Mouse (Mus musculus) CH12.LX (cell line): Measurements from ENCODE around the gene Podxl2. TPM values are rescaled to one million over a fixed set of nuclear protein-coding genes. Genes with fewer than 3 reads are reported as not detected.

Experiments
- DNase-seq: peaks from one replicate; pipeline ENCODE4 v3.0.0-alpha.2; 2013; ENCODE audit errors: extremely low read depth
- H3K27ac ChIP-seq: 2 replicates; pipeline ENCODE4 v1.5.1; 2012; ENCODE audit warnings: low read depth, mild to moderate bottlenecking, control low read depth, moderate library complexity; ENCODE audit not compliant: insufficient read depth
- H3K27me3 ChIP-seq: replicated peaks from 2 replicates; pipeline ENCODE3; 2012; ENCODE audit warnings: inconsistent platforms
- H3K36me3 ChIP-seq, 2 experiments: replicated peaks in 1 of 2; 2 replicates each; pipeline versions ENCODE3 to v1.6.1; 2012; ENCODE audit warnings: inconsistent platforms in 1 of 2, low read length in 1 of 2, mild to moderate bottlenecking in 1 of 2, mixed read lengths in 1 of 2, moderate library complexity in 1 of 2; ENCODE audit not compliant: control insufficient read depth in 1 of 2, insufficient read depth in 1 of 2
- H3K4me1 ChIP-seq, 2 experiments: 2 replicates each; pipeline ENCODE4 v1.6.1; 2012; ENCODE audit warnings: inconsistent platforms in 1 of 2, moderate library complexity in 1 of 2; ENCODE audit not compliant: insufficient read depth in 2 of 2, control insufficient read depth in 1 of 2
- H3K4me2 ChIP-seq: 2 replicates; pipeline ENCODE4 v1.6.1; 2012; ENCODE audit warnings: low read depth, mild to moderate bottlenecking, control low read depth; ENCODE audit not compliant: poor library complexity, insufficient read depth, severe bottlenecking
- H3K4me3 ChIP-seq, 3 experiments: fragments of 150-350 bp in 1 of 3; sonication (generic) in 1 of 3; replicated peaks in 1 of 3; 2 replicates each; pipeline versions ENCODE3 to v1.5.1; 2011 to 2012; ENCODE audit warnings: low read depth in 2 of 3, low read length in 2 of 3, mild to moderate bottlenecking in 2 of 3, moderate library complexity in 2 of 3, control low read depth in 1 of 3, improper control_type of control experiment in 1 of 3, inconsistent platforms in 1 of 3, mixed read lengths in 1 of 3; ENCODE audit not compliant: poor library complexity in 1 of 3
- H3K79me2 ChIP-seq: replicated peaks from 2 replicates; pipeline ENCODE4 v1.6.1; 2012; ENCODE audit warnings: mild to moderate bottlenecking, moderate library complexity; ENCODE audit not compliant: control insufficient read depth, poor library complexity, insufficient read depth, severe bottlenecking; ENCODE audit errors: extremely low read depth
- H3K9ac ChIP-seq: 2 replicates; pipeline ENCODE4 v1.6.1; 2012; ENCODE audit warnings: low read depth, mild to moderate bottlenecking, control low read depth, moderate library complexity; ENCODE audit not compliant: insufficient read depth
- H3K9me3 ChIP-seq: replicated peaks from 2 replicates; pipeline ENCODE3; 2012; ENCODE audit warnings: low read length, inconsistent platforms, mixed read lengths
- BHLHE40 ChIP-seq: IDR thresholded peaks from 2 replicates; pipeline ENCODE4 v1.6.1; 2011; ENCODE audit warnings: mild to moderate bottlenecking, low read depth, low read length, improper control_type of control experiment
- E2F4 ChIP-seq: IDR thresholded peaks from 2 replicates; pipeline ENCODE4 v1.6.1; 2011; ENCODE audit warnings: low read depth, low read length, improper control_type of control experiment; ENCODE audit not compliant: insufficient replicate concordance
- ELF1 ChIP-seq: IDR thresholded peaks from 2 replicates; pipeline ENCODE4 v1.6.1; 2014; ENCODE audit warnings: low read depth, mild to moderate bottlenecking, inconsistent platforms, low read length, improper control_type of control experiment
- GABPA ChIP-seq: IDR thresholded peaks from 2 replicates; pipeline ENCODE4 v1.6.1; 2012; ENCODE audit warnings: low read depth, low read length, improper control_type of control experiment, inconsistent platforms; ENCODE audit not compliant: insufficient replicate concordance
- HCFC1 ChIP-seq: IDR thresholded peaks from 2 replicates; pipeline ENCODE4 v1.6.1; 2012; ENCODE audit warnings: low read depth, mild to moderate bottlenecking, inconsistent platforms, low read length, improper control_type of control experiment
- IRF4 ChIP-seq: IDR thresholded peaks from 2 replicates; pipeline ENCODE4 v1.6.1; 2014; ENCODE audit warnings: low read depth, mild to moderate bottlenecking, inconsistent platforms, low read length, improper control_type of control experiment
- JUN ChIP-seq: IDR thresholded peaks from 2 replicates; pipeline ENCODE4 v1.6.1; 2011; ENCODE audit warnings: low read depth, mild to moderate bottlenecking, low read length, improper control_type of control experiment, moderate library complexity; ENCODE audit not compliant: insufficient read depth
- JUND ChIP-seq: conservative IDR thresholded peaks from 2 replicates; pipeline ENCODE4 v1.6.1; 2011; ENCODE audit warnings: low read depth, low read length, improper control_type of control experiment
- KAT2A ChIP-seq: IDR thresholded peaks from 2 replicates; pipeline ENCODE4 v1.6.1; 2012; ENCODE audit warnings: low read length, improper control_type of control experiment, inconsistent platforms; ENCODE audit not compliant: insufficient replicate concordance
- MAFK ChIP-seq: IDR thresholded peaks from 2 replicates; pipeline ENCODE4 v1.6.1; 2011; ENCODE audit warnings: low read length, improper control_type of control experiment; ENCODE audit not compliant: insufficient replicate concordance
- MAZ ChIP-seq: IDR thresholded peaks from 2 replicates; pipeline ENCODE4 v1.6.1; 2012; ENCODE audit warnings: low read depth, mild to moderate bottlenecking, inconsistent platforms, low read length, improper control_type of control experiment, moderate library complexity
- MEF2A ChIP-seq: IDR thresholded peaks from 2 replicates; pipeline ENCODE4 v1.6.1; 2014; ENCODE audit warnings: low read depth, mild to moderate bottlenecking, inconsistent platforms, low read length, improper control_type of control experiment, borderline replicate concordance
- MXI1 ChIP-seq: IDR thresholded peaks from 2 replicates; pipeline ENCODE4 v1.6.1; 2011; ENCODE audit warnings: mild to moderate bottlenecking, low read depth, low read length, improper control_type of control experiment
- MYC ChIP-seq: IDR thresholded peaks from 2 replicates; pipeline ENCODE4 v1.6.1; 2011; ENCODE audit warnings: low read depth, mild to moderate bottlenecking, improper control_type of control experiment, low read length
- NELFE ChIP-seq: IDR thresholded peaks from 2 replicates; pipeline ENCODE4 v1.6.1; 2011; ENCODE audit warnings: low read depth, low read length, improper control_type of control experiment
- PAX5 ChIP-seq: IDR thresholded peaks from 2 replicates; pipeline ENCODE4 v1.6.1; 2012; ENCODE audit warnings: low read length, inconsistent platforms, mixed read lengths
- POLR2A ChIP-seq: IDR thresholded peaks from 2 replicates; pipeline ENCODE4 v1.6.1; 2011; ENCODE audit warnings: low read depth, mild to moderate bottlenecking, improper control_type of control experiment, low read length
- POLR2AphosphoS2 ChIP-seq: IDR thresholded peaks from 2 replicates; pipeline ENCODE4 v1.6.1; 2011; ENCODE audit warnings: low read depth, low read length, improper control_type of control experiment
- RAD21 ChIP-seq: IDR thresholded peaks from 2 replicates; pipeline ENCODE4 v1.6.1; 2011; ENCODE audit warnings: low read depth, mild to moderate bottlenecking, low read length, improper control_type of control experiment, moderate library complexity
- RCOR1 ChIP-seq: conservative IDR thresholded peaks from 2 replicates; pipeline ENCODE4 v1.6.1; 2012; ENCODE audit warnings: low read depth, mild to moderate bottlenecking, inconsistent platforms, low read length, improper control_type of control experiment
- SMC3 ChIP-seq: IDR thresholded peaks from 2 replicates; pipeline ENCODE4 v1.6.1; 2011; ENCODE audit warnings: low read depth, low read length, improper control_type of control experiment
- TCF12 ChIP-seq: IDR thresholded peaks from 2 replicates; pipeline ENCODE4 v1.6.1; 2014; ENCODE audit warnings: low read depth, mild to moderate bottlenecking, inconsistent platforms, low read length, improper control_type of control experiment
- UBTF ChIP-seq: IDR thresholded peaks from 2 replicates; pipeline ENCODE4 v1.6.1; 2012; ENCODE audit warnings: low read depth, mild to moderate bottlenecking, inconsistent platforms, low read length, improper control_type of control experiment, moderate library complexity
- USF1 ChIP-seq: IDR thresholded peaks from 2 replicates; pipeline ENCODE4 v1.6.1; 2014; ENCODE audit warnings: low read depth, mild to moderate bottlenecking, inconsistent platforms, low read length, improper control_type of control experiment
- USF2 ChIP-seq: conservative IDR thresholded peaks from 2 replicates; pipeline ENCODE4 v1.6.1; 2011; ENCODE audit warnings: low read depth, low read length, improper control_type of control experiment
- ZKSCAN1 ChIP-seq: IDR thresholded peaks from 2 replicates; pipeline ENCODE4 v1.6.1; 2012; ENCODE audit warnings: low read depth, inconsistent platforms, low read length, improper control_type of control experiment, borderline replicate concordance
- dilution Hi-C: fragments of 300-500 bp; cut with MboI; formaldehyde crosslinking; loops from 2 replicates; pipeline ENCODE4 v1.14.3; 2020; ENCODE audit warnings: low sequenced_read_pairs; ENCODE audit not compliant: extremely low pct_unique_long_range_greater_than_20kb, extremely low pct_ligation_motif_present
- in situ Hi-C: fragments of 300-500 bp; cut with MboI; formaldehyde crosslinking; loops from 3 replicates; pipeline ENCODE4 v1.14.3; 2019; ENCODE audit warnings: low sequenced_read_pairs, low pct_ligation_motif_present, low pct_unique_long_range_greater_than_20kb, mixed read lengths
- polyA plus RNA-seq: library from polyadenylated mRNA; unstranded; fragments of >175 nt; gene quantifications from 2 replicates; pipeline ENCODE4 v1.2.1, GENCODE M21; 2012; ENCODE audit warnings: low read depth; ENCODE audit not compliant: insufficient read length
- total RNA-seq, 2 experiments: library from RNA; depleted of rRNA; stranded (reverse); fragments of 300-350 nt in 1 of 2; fragments of >200 nt in 1 of 2; gene quantifications; 2 replicates each; pipeline ENCODE4 v1.2.3; 2012 to 2014

The Podxl2 gene
- total and polyA plus RNA-seq, 3 experiments, result 0.79 to 0.93 (median 0.81) TPM

DNA sequence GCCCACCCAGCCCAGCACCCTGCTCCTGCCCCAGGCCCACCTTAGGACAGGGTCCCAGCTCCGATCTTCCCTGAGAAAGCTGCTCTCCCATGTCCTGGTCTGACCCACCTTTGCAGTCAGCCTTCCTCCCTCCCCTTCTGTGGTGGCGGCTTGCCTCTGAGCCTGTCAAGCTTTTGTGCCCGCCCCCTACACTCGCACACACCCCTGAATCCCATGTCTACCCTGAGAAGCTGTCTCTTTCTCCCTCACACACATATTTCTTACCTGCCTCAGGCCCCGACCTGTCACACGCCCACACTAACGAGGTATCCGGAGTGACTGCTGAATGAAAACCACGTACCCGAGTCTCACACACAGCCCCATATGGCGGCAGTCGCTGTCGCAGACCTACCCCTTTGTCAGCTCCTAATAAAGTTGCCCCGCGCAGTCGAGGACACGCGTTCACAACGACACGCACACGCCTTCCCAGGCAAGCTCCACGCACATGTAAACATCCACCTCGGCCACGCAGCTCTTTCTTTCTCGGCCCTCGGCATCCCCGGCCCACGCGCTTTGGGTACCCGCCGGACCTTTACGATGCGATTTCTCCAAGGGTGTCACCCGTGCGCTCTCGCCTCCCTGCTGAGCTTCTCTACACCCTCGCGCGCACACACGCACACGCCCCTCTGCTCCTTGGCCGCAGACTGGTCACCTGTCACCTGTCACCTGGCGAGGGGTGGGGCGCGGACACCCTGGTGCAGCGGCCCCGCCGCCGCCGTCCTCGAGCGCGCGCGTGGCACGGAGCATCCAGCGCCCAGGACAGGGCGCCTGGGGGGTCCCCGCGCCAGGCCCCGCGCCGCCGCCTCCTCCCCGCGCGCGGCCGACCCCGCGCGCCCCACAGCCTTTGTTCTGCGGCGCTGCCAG is 628 bp downstream of the Podxl2 start:
- Histone ChIP-seq H3K27ac (no peak overlapping the region), H3K4me3 (no peak overlapping the region), H3K79me2 (no peaks in the 10 kb centered on the region), H3K9ac (no peak overlapping the region), H3K4me2 (no peak overlapping the region), H3K4me1 (peaks cover 9 to 12% of the 10 kb centered on the region in 2 experiments), H3K36me3 (peaks cover 0 to 12% of the 10 kb centered on the region in 2 experiments), H3K27me3 (no peaks in the 10 kb centered on the region)
- no peak for TF ChIP-seq PAX5
- TF ChIP-seq MXI1, result no peak
- no peak for TF ChIP-seq JUN
- no peak for TF ChIP-seq POLR2AphosphoS2
- TF ChIP-seq MEF2A, result no peak
- TF ChIP-seq RAD21, result no peak
- no peak for TF ChIP-seq NELFE
- TF ChIP-seq IRF4, result no peak
- no peak for TF ChIP-seq MAZ
- TF ChIP-seq BHLHE40, result no peak
- no peak for TF ChIP-seq SMC3
- TF ChIP-seq MAFK, result no peak
- TF ChIP-seq, all 38 proteins: peak for 0
- no peak for DNase-seq
- H3K9me3 ChIP-seq, result peaks cover 6% of the 10 kb centered on the region
- in situ Hi-C loops, result no loop called here
- dilution Hi-C loops, result no loop called here

- Histone ChIP-seq H3K4me2 (no peak overlapping the region), H3K27ac (no peak overlapping the region), H3K9ac (no peak overlapping the region), H3K79me2 (no peaks in the 10 kb centered on the region), H3K36me3 (peaks cover 0 to 2% of the 10 kb centered on the region in 2 experiments), H3K27me3 (no peaks in the 10 kb centered on the region), H3K4me1 (peaks cover 12 to 15% of the 10 kb centered on the region in 2 experiments), H3K4me3 (no peak overlapping the region), H3K9me3 (peaks cover 6% of the 10 kb centered on the region)
- dilution Hi-C loops (no loop called here), in situ Hi-C loops (no loop called here)
- TF ChIP-seq RCOR1 (no peak), POLR2AphosphoS2 (no peak), TCF12 (no peak), JUND (no peak), MXI1 (no peak), KAT2A (no peak), MYC (no peak), ZKSCAN1 (no peak), ELF1 (no peak), E2F4 (no peak), NELFE (no peak), USF1 (no peak), POLR2A (no peak), UBTF (no peak), IRF4 (no peak), HCFC1 (no peak), USF2 (no peak), MAZ (no peak), GABPA (no peak)
- TF ChIP-seq, all 38 proteins: peak for 0
- no peak for DNase-seq
Observed at GRCm38 (mm10) chr6:88872811-88873210, 2.0 kb downstream of the Podxl2 start.
